ENCODE assay signal across 16 mouse cellular contexts in genomic region chr13:20328672-20329071, GRCm38 (mm10).
"Had no signal": no experiment of that assay in that cellular context is flagged by ENCODE, and none has a peak within 500 bp of the region (broad histone marks: within the 10 kb centered on the region; RNA-seq: fewer than 3 reads in every experiment).

No protein-coding gene starts in this region.

- H3K4me1 ChIP-seq: neural tube, embryonic 13.5 days; neural tube, embryonic 15.5 days; stomach, embryonic 15.5 days had no signal

- H3K4me3 ChIP-seq: neural tube, embryonic 13.5 days; neural tube, embryonic 15.5 days; stomach, embryonic 15.5 days had no signal

- H3K9me3 ChIP-seq: neural tube, embryonic 13.5 days; neural tube, embryonic 15.5 days; stomach, embryonic 15.5 days had no signal

- H3K36me3 ChIP-seq: neural tube, embryonic 13.5 days; neural tube, embryonic 15.5 days; stomach, embryonic 15.5 days had no signal

- H3K9ac ChIP-seq: neural tube, embryonic 13.5 days; neural tube, embryonic 15.5 days; stomach, embryonic 15.5 days had no signal

- H3K4me2 ChIP-seq: neural tube, embryonic 13.5 days; neural tube, embryonic 15.5 days; stomach, embryonic 15.5 days had no signal

- H3K27ac ChIP-seq: neural tube, embryonic 13.5 days; neural tube, embryonic 15.5 days; stomach, embryonic 15.5 days; stomach, postnatal 0 days had no signal

- DNase-seq: retina, postnatal 1 day; right cerebral cortex, adult 18-20 months; right cerebral cortex, postnatal 14 days; right cerebral cortex, postnatal 25 days; right cerebral cortex, postnatal 4 days; spleen, adult 18-20 months; thymus, adult 18-20 months; thymus, adult 2 months; thymus, postnatal 14 days; thymus, postnatal 25 days; thymus, postnatal 36 days; thymus, postnatal 4 days had no signal

- H3K27me3 ChIP-seq: neural tube, embryonic 13.5 days; neural tube, embryonic 15.5 days; stomach, embryonic 15.5 days had no signal
